Comparison of ENCODE assay signal across 8 mouse cellular contexts in the genomic region with DNA sequence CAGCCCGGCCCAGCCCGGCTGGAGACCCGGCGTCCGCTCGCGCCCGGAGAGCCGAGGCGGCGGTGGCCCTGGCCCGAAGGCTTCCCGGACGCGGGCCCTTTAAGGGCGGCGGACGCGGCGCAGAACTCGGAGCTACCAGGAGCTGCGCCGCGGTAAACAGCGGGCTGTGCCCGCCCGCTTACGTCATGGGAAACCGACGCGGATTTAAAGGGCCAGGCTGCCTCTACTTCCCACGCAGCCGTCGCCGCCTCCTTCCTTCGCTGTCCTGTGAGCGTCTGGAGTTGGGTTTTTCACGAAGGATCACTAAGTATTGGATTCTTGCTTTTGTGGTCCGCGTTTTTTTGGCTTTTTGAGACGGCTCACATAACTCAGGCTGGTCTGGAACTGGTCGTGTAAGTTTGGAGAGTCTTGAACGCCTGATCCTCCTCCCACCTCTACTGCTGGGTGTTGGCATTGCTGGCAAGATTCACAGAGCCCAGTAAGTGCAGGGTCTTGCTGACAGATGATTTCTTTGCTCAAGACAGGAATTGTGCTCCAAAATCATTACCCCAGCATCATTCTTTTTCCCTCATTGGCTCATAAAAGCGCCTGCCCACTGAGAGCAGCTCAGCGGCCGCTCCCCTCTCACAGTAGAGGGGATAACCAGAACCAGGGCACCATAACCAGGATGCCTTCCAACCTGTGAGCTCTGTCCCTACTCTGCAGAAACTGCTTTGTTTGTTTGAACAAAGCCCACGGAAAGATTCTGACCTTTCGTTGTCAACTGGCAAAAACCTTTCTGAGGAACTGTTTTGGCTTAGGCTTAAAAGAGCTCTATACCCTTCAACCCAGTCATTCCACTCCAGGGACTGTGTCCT. TPM values are rescaled to one million over a fixed set of nuclear protein-coding genes. Genes with fewer than 3 reads are reported as not detected.
DNase-seq lines count a peak whose midpoint lies in the region; ATAC-seq and TF ChIP-seq lines count a peak whose summit lies in the region.

A gene (minus strand): TSS at position 152 of the 857 bp plus-strand sequence.

- peak within 1 kb of the TSS; percentile 88 for H3K4me3 ChIP-seq in hindbrain, embryonic 12.5 days
- peak within 1 kb of the TSS; percentile 93 for H3K4me3 ChIP-seq in lung, postnatal 0 days (ENCODE audit: low read depth, low read length)

- peaks cover 15% of the 10 kb centered on the region for H3K36me3 ChIP-seq in hindbrain, embryonic 12.5 days
- peaks cover 14% of the 10 kb centered on the region for H3K36me3 ChIP-seq in lung, postnatal 0 days (ENCODE audit: insufficient read depth, low read length)

- under 1% methylated on average over 44 of the region's 48 CpGs for WGBS in hindbrain, embryonic 12.5 days
- 1% methylated on average over 46 of the region's 48 CpGs for WGBS in lung, postnatal 0 days

- peak; percentile 85 for DNase-seq in R1 (ENCODE audit: low read depth, low spot score)
- peak; percentile 87 to 93 for DNase-seq in cerebellum, postnatal 14 days
- peak; percentile 73 to 88 for DNase-seq in frontal cortex, postnatal 14 days (ENCODE audit: low spot score in 2 of 2)
- DNase-seq in layer of hippocampus, postnatal 10 days (ENCODE audit: low spot score in 2 of 2), result peak; percentile 84 to 88
- DNase-seq in lung, postnatal 0 days (ENCODE audit: low spot score), result peak; percentile 96
- peak; percentile 76 for DNase-seq in ovary, postnatal 14 days (ENCODE audit: low spot score)
- peak; percentile 92 for DNase-seq in thymus, postnatal 14 days

- H3K27ac ChIP-seq in hindbrain, embryonic 12.5 days, result peak within 1 kb of the TSS; percentile 85
- H3K27ac ChIP-seq in lung, postnatal 0 days (ENCODE audit: low read length), result peak within 1 kb of the TSS; percentile 98

- H3K9me3 ChIP-seq in hindbrain, embryonic 12.5 days (replicated peaks), result no peaks in the 10 kb centered on the region
- H3K9me3 ChIP-seq in lung, postnatal 0 days (ENCODE audit: low read length), result no peaks in the 10 kb centered on the region

- peak within 1 kb of the TSS; percentile 94 for H3K4me2 ChIP-seq in hindbrain, embryonic 12.5 days (replicated peaks)
- H3K4me2 ChIP-seq in lung, postnatal 0 days (replicated peaks; ENCODE audit: low read depth, low read length), result peak within 1 kb of the TSS; percentile 81

- peak; percentile 25; the same call in 1 of the 2 replicates for TF ChIP-seq CTCF in lung, postnatal 0 days (IDR thresholded peaks at IDR 0.05)

- TF ChIP-seq EP300 in lung, postnatal 0 days (IDR thresholded peaks at IDR 0.05), result no peak

- ATAC-seq in hindbrain, embryonic 12.5 days (ENCODE audit: low FRiP score), result peak; percentile 95
- ATAC-seq in lung, postnatal 0 days, result peak; percentile 95

- no peaks in the 10 kb centered on the region for H3K27me3 ChIP-seq in hindbrain, embryonic 12.5 days
- no peaks in the 10 kb centered on the region for H3K27me3 ChIP-seq in lung, postnatal 0 days (replicated peaks; ENCODE audit: insufficient read depth, low read length)

- H3K4me1 ChIP-seq in hindbrain, embryonic 12.5 days, result peaks cover 39% of the 10 kb centered on the region
- peaks cover 16% of the 10 kb centered on the region; the same call in 1 of the 2 replicates for H3K4me1 ChIP-seq in lung, postnatal 0 days (ENCODE audit: insufficient read depth, low read depth, low read length)

- peak within 1 kb of the TSS; percentile 91 for H3K9ac ChIP-seq in hindbrain, embryonic 12.5 days
- H3K9ac ChIP-seq in lung, postnatal 0 days (replicated peaks; ENCODE audit: low read depth), result peak within 1 kb of the TSS; percentile 98

RNA-seq across cellular contexts. Expression of the gene that starts here (rescaled TPM):
- 43.2 and 46.4 TPM in 2 replicates for polyA plus RNA-seq in hindbrain, embryonic 12.5 days (2016; fragmentation: Nextera tagmentation; extraction: Ambion mirVana)
- 100 to 1,000 TPM; 113 to 114 TPM for total RNA-seq in layer of hippocampus, postnatal 10 days (2021)
- 55.4 and 58.7 TPM in 2 replicates for polyA plus RNA-seq in lung, postnatal 0 days (2015; fragmentation: Nextera tagmentation; extraction: Ambion mirVana)

Comparison
In these comparisons a context has a peak if more than half of its experiments do, and no peak if none do; other contexts are left out.
1. Peak in every context shown above with its lines: DNase-seq, ATAC-seq, H3K4me3 ChIP-seq and H3K27ac ChIP-seq.